Mouse (Mus musculus) myocyte (in vitro differentiated cells): ENCODE measurements around the gene Plscr2.

Experiments used
- CEBPB ChIP-seq: IDR thresholded peaks from 2 replicates; pipeline ENCODE4 v1.6.1; 2011; ENCODE audit warnings: mild to moderate bottlenecking, moderate library complexity; ENCODE audit not compliant: poor library complexity, insufficient read depth, severe bottlenecking
- E2F4 ChIP-seq: IDR thresholded peaks from one replicate; pipeline ENCODE4 v1.6.1; 2011; ENCODE audit warnings: mild to moderate bottlenecking, control low read depth, moderate library complexity; ENCODE audit not compliant: insufficient read depth
- MAX ChIP-seq: IDR thresholded peaks from one replicate; pipeline ENCODE4 v1.6.1; 2011; ENCODE audit warnings: low read depth, mild to moderate bottlenecking, control low read depth
- MYOD1 ChIP-seq, 3 experiments: IDR thresholded peaks; one replicate each; pipeline ENCODE4 v1.6.1; 2011; ENCODE audit warnings: control low read depth in 2 of 3, low read depth in 2 of 3, mild to moderate bottlenecking in 2 of 3, moderate library complexity in 1 of 3; ENCODE audit not compliant: insufficient read length in 2 of 3, control insufficient read depth in 1 of 3
- MYOG ChIP-seq, 3 experiments: IDR thresholded peaks; one replicate each; pipeline ENCODE4 v1.6.1; 2011; ENCODE audit warnings: control low read depth in 2 of 3, low read depth in 2 of 3, mild to moderate bottlenecking in 2 of 3; ENCODE audit not compliant: insufficient read length in 2 of 3, control insufficient read depth in 1 of 3, insufficient read depth in 1 of 3
- POLR2A ChIP-seq: IDR thresholded peaks from one replicate; pipeline ENCODE4 v1.6.1; 2011; ENCODE audit warnings: low read depth, mild to moderate bottlenecking, control low read depth, moderate library complexity; ENCODE audit not compliant: insufficient read length
- SRF ChIP-seq: IDR thresholded peaks from one replicate; pipeline ENCODE4 v1.6.1; 2011; ENCODE audit warnings: low read depth; ENCODE audit not compliant: control insufficient read depth, insufficient read length
- TCF12 ChIP-seq: IDR thresholded peaks from one replicate; pipeline ENCODE4 v1.6.1; 2011; ENCODE audit warnings: mild to moderate bottlenecking, control low read depth; ENCODE audit not compliant: poor library complexity, insufficient read depth, severe bottlenecking
- USF1 ChIP-seq: IDR thresholded peaks from one replicate; pipeline ENCODE4 v1.6.1; 2011; ENCODE audit warnings: low read depth, mild to moderate bottlenecking, control low read depth, moderate library complexity

- TF ChIP-seq TCF12 (no peak), POLR2A (no peak), MAX (no peak), MYOD1 (IDR thresholded peaks at IDR 0.05; ENCODE audit: control insufficient read depth in 1 of 3, insufficient read length in 2 of 3, low read depth in 2 of 3) (no peak), SRF (no peak), MYOG (IDR thresholded peaks at IDR 0.05; ENCODE audit: control insufficient read depth in 1 of 3, insufficient read depth in 1 of 3, insufficient read length in 2 of 3, low read depth in 2 of 3) (no peak), USF1 (no peak), CEBPB (no peak), E2F4 (no peak)
Measured at GRCm38 (mm10) chr9:92248773-92249446, 26.5 kb upstream of the Plscr2 start.
